ENCODE assay signal across 19 mouse cellular contexts in genomic region chr3:131092113-131092512, GRCm38 (mm10). TPM values are rescaled to one million over a fixed set of nuclear protein-coding genes. Genes with fewer than 3 reads are reported as not detected.
DNase-seq lines count a peak whose midpoint lies in the region; ATAC-seq and TF ChIP-seq lines count a peak whose summit lies in the region.
"Had no signal": no experiment of that assay in that cellular context is flagged by ENCODE, and none has a peak within 500 bp of the region (broad histone marks: within the 10 kb centered on the region; RNA-seq: fewer than 3 reads in every experiment).

No protein-coding gene starts in this region.

- no peak overlapping the region for H3K9ac ChIP-seq in lung, embryonic 14.5 days
- H3K9ac ChIP-seq in lung, postnatal 0 days (replicated peaks; ENCODE audit: low read depth) = no peak overlapping the region
- no peak overlapping the region for H3K9ac ChIP-seq in lung, embryonic 16.5 days (ENCODE audit: low read length)

- no peaks in the 10 kb centered on the region for H3K27me3 ChIP-seq in lung, embryonic 14.5 days (ENCODE audit: insufficient read depth, low read length)
- H3K27me3 ChIP-seq in lung, postnatal 0 days (replicated peaks; ENCODE audit: insufficient read depth, low read length) = no peaks in the 10 kb centered on the region
- no peaks in the 10 kb centered on the region for H3K27me3 ChIP-seq in lung, embryonic 16.5 days (ENCODE audit: control insufficient read depth, insufficient read depth, low read depth, low read length)
- H3K27me3 ChIP-seq: CH12.LX, Patski had no signal

- peak; percentile 52; the same call in 1 of the 2 replicates for ATAC-seq in lung, embryonic 14.5 days (ENCODE audit: insufficient read depth)
- no peak for ATAC-seq in lung, postnatal 0 days
- ATAC-seq in lung, embryonic 16.5 days (ENCODE audit: low read depth) = peak; percentile 34; the same call in 1 of the 2 replicates
- ATAC-seq: activated CD4-positive, CD25-positive, alpha-beta regulatory T cell, adult 4 months; CD4-positive, CD25-positive, alpha-beta regulatory T cell, adult 4 months; Patski had no signal

- TF ChIP-seq CTCF in lung, embryonic 14.5 days (IDR thresholded peaks at IDR 0.05; ENCODE audit: low read depth) = no peak
- TF ChIP-seq CTCF in lung, postnatal 0 days (IDR thresholded peaks at IDR 0.05) = no peak

- no peak for TF ChIP-seq EP300 in lung, postnatal 0 days (IDR thresholded peaks at IDR 0.05)

- 12% methylated on average over 6 of the region's 6 CpGs for WGBS in lung, embryonic 14.5 days
- 15% methylated on average over 6 of the region's 6 CpGs for WGBS in lung, postnatal 0 days
- WGBS in lung, embryonic 16.5 days = 12% methylated on average over 6 of the region's 6 CpGs

- no peak overlapping the region for H3K4me2 ChIP-seq in lung, embryonic 14.5 days
- no peak overlapping the region for H3K4me2 ChIP-seq in lung, postnatal 0 days (replicated peaks; ENCODE audit: low read depth, low read length)
- H3K4me2 ChIP-seq in lung, embryonic 16.5 days (ENCODE audit: low read depth, low read length) = no peak overlapping the region

- H3K27ac ChIP-seq in lung, embryonic 14.5 days (ENCODE audit: low read depth) = no peak overlapping the region
- no peak overlapping the region for H3K27ac ChIP-seq in lung, postnatal 0 days (ENCODE audit: low read length)
- no peak overlapping the region for H3K27ac ChIP-seq in lung, embryonic 16.5 days (ENCODE audit: low read length)

- no peaks in the 10 kb centered on the region for H3K36me3 ChIP-seq in lung, embryonic 14.5 days (ENCODE audit: insufficient read depth)
- H3K36me3 ChIP-seq in lung, postnatal 0 days (ENCODE audit: insufficient read depth, low read length) = no peaks in the 10 kb centered on the region
- H3K36me3 ChIP-seq in lung, embryonic 16.5 days (ENCODE audit: control insufficient read depth, insufficient read depth, low read length) = no peaks in the 10 kb centered on the region
- H3K36me3 ChIP-seq: G1E had no signal

- no peaks in the 10 kb centered on the region for H3K9me3 ChIP-seq in lung, embryonic 14.5 days (ENCODE audit: low read depth, low read length)
- H3K9me3 ChIP-seq in lung, postnatal 0 days (ENCODE audit: low read length) = no peaks in the 10 kb centered on the region
- no peaks in the 10 kb centered on the region for H3K9me3 ChIP-seq in lung, embryonic 16.5 days (ENCODE audit: control insufficient read depth, low read length)

- no peak overlapping the region for H3K4me3 ChIP-seq in lung, embryonic 14.5 days (ENCODE audit: low read depth, low read length)
- H3K4me3 ChIP-seq in lung, postnatal 0 days (ENCODE audit: low read depth, low read length) = no peak overlapping the region
- H3K4me3 ChIP-seq in lung, embryonic 16.5 days (ENCODE audit: low read length) = no peak overlapping the region

- peaks cover 4% of the 10 kb centered on the region; the same call in 1 of the 2 replicates for H3K4me1 ChIP-seq in lung, embryonic 14.5 days (ENCODE audit: insufficient read depth)
- peaks cover 3% of the 10 kb centered on the region; the same call in 1 of the 2 replicates for H3K4me1 ChIP-seq in lung, postnatal 0 days (ENCODE audit: insufficient read depth, low read depth, low read length)
- H3K4me1 ChIP-seq in lung, embryonic 16.5 days (replicated peaks; ENCODE audit: control insufficient read depth, insufficient read depth, low read length) = peaks cover 7% of the 10 kb centered on the region

- DNase-seq in lung, embryonic 14.5 days = peak; percentile 65
- no peak for DNase-seq in lung, postnatal 0 days (ENCODE audit: low spot score)
- no peak for DNase-seq in lung, postnatal 25 days (ENCODE audit: low spot score)
- DNase-seq: adrenal gland, adult 2 months; adrenal gland, adult 8-10 months; adrenal gland, postnatal 10 days; adrenal gland, postnatal 14 days; adrenal gland, postnatal 25 days; adrenal gland, postnatal 36 days; B cell, adult 2 months; cerebellum, adult 11 months; cerebellum, adult 11-12 months; cerebellum, adult 18-20 months had no signal

RNA-seq across cellular contexts. Expression of gene Lef1, which starts 18.2 kb away (rescaled TPM):
- polyA plus RNA-seq in lung, embryonic 14.5 days (2014; fragmentation: Nextera tagmentation; extraction: Ambion mirVana) = 31.6 and 32.7 TPM in 2 replicates
- polyA plus RNA-seq in lung, postnatal 0 days (2015; fragmentation: Nextera tagmentation; extraction: Ambion mirVana) = 6.1 and 6.2 TPM in 2 replicates
- 16.9 and 18.1 TPM in 2 replicates for polyA plus RNA-seq in lung, embryonic 16.5 days (2015; fragmentation: Nextera tagmentation; extraction: Ambion mirVana)
- polyA plus RNA-seq: G1E had no signal
